ENCODE assay signal across 10 mouse cellular contexts in the genomic region with DNA sequence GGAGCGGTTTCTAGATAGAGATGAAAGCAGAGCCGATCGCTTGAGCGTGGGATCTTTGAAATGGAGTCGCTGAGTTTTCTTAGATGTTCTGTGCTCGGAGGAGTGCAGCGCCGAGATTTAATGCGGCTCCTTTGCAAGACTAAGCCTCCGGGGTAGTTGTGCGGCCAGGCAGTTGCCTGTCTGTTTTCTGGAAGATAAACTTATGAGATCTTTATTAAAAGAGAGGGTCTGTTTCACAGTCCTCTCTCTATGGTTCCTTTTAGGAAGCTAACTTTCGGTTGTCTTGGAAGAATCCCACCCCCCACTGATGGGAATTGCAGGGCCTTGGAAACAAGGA. TPM values are rescaled to one million over a fixed set of nuclear protein-coding genes. Genes with fewer than 3 reads are reported as not detected.
DNase-seq lines count a peak whose midpoint lies in the region; ATAC-seq and TF ChIP-seq lines count a peak whose summit lies in the region.
"Had no signal": no experiment of that assay in that cellular context is flagged by ENCODE, and none has a peak within 500 bp of the region (broad histone marks: within the 10 kb centered on the region; RNA-seq: fewer than 3 reads in every experiment).

No protein-coding gene starts in this region.

- peak overlapping the region; percentile 91 for H3K4me3 ChIP-seq in E14TG2a.4 (replicated peaks; ENCODE audit: low read length)
- H3K4me3 ChIP-seq in forebrain, postnatal 0 days (ENCODE audit: low read depth, low read length): peak overlapping the region; percentile 73
- peak overlapping the region; percentile 58 for H3K4me3 ChIP-seq in liver, embryonic 15.5 days (replicated peaks)

- ATAC-seq in forebrain, postnatal 0 days: no peak
- no peak for ATAC-seq in liver, embryonic 15.5 days (ENCODE audit: insufficient read depth)

- TF ChIP-seq CTCF in E14TG2a.4 (conservative IDR thresholded peaks at IDR 0.05; ENCODE audit: low read length): no peak
- no peak for TF ChIP-seq CTCF in forebrain, postnatal 0 days (IDR thresholded peaks at IDR 0.05; ENCODE audit: low read depth)

- intact Hi-C loops in heart, postnatal 36 days (cut with DNase I): loop anchor here (2.0 to 10.0 kb wide), 4 partner anchors 22 to 594 kb away; no protein-coding TSS in a partner anchor

- H3K27me3 ChIP-seq in E14TG2a.4 (ENCODE audit: insufficient read depth, low read length): peaks cover 22% of the 10 kb centered on the region
- H3K27me3 ChIP-seq in forebrain, postnatal 0 days (ENCODE audit: insufficient read depth, low read length): no peaks in the 10 kb centered on the region
- H3K27me3 ChIP-seq in liver, embryonic 15.5 days: peaks cover 63% of the 10 kb centered on the region

- H3K4me2 ChIP-seq in forebrain, postnatal 0 days (ENCODE audit: low read depth): peak overlapping the region; percentile 95
- H3K4me2 ChIP-seq in liver, embryonic 15.5 days: peak overlapping the region; percentile 58

- DNase-seq in heart, adult 8-10 months (ENCODE audit: low spot score): peak; percentile 11
- no peak for DNase-seq in heart, postnatal 36 days
- no peak for DNase-seq in forebrain, postnatal 0 days
- DNase-seq in ovary, postnatal 10 days (ENCODE audit: low spot score): no peak
- no peak for DNase-seq in natural killer cell, adult 2 months (ENCODE audit: low spot score in 2 of 2)
- no peak for DNase-seq in gastrocnemius, postnatal 10 days
- DNase-seq: B cell, adult 2 months had no signal

- 1% methylated on average over 12 of the region's 12 CpGs for WGBS in forebrain, postnatal 0 days
- WGBS in liver, embryonic 15.5 days (ENCODE audit: insufficient replicate concordance): 2% methylated on average over 12 of the region's 12 CpGs

- no peaks in the 10 kb centered on the region for H3K9me3 ChIP-seq in E14TG2a.4 (ENCODE audit: low read length)
- H3K9me3 ChIP-seq in forebrain, postnatal 0 days (ENCODE audit: low read length): no peaks in the 10 kb centered on the region
- no peaks in the 10 kb centered on the region for H3K9me3 ChIP-seq in liver, embryonic 15.5 days (replicated peaks)

- peak overlapping the region; percentile 6; the same call in 1 of the 2 replicates for H3K27ac ChIP-seq in forebrain, postnatal 0 days (ENCODE audit: low read depth, low read length)
- H3K27ac ChIP-seq in liver, embryonic 15.5 days (replicated peaks): no peak overlapping the region

- peak overlapping the region; percentile 52; the same call in 1 of the 2 replicates for H3K9ac ChIP-seq in forebrain, postnatal 0 days
- peak overlapping the region; percentile 22 for H3K9ac ChIP-seq in liver, embryonic 15.5 days

- H3K36me3 ChIP-seq in E14TG2a.4 (ENCODE audit: insufficient read depth, low read length): peaks cover 30% of the 10 kb centered on the region
- no peaks in the 10 kb centered on the region for H3K36me3 ChIP-seq in forebrain, postnatal 0 days (ENCODE audit: insufficient read depth)
- no peaks in the 10 kb centered on the region for H3K36me3 ChIP-seq in liver, embryonic 15.5 days (replicated peaks)

- H3K4me1 ChIP-seq in E14TG2a.4 (replicated peaks; ENCODE audit: low read depth, low read length): peaks cover 66% of the 10 kb centered on the region
- no peaks in the 10 kb centered on the region for H3K4me1 ChIP-seq in forebrain, postnatal 0 days (ENCODE audit: insufficient read depth)
- no peaks in the 10 kb centered on the region for H3K4me1 ChIP-seq in liver, embryonic 15.5 days (replicated peaks)

RNA-seq across cellular contexts. Expression of a gene that starts 3.4 kb away (rescaled TPM):
- total RNA-seq in heart, adult 8-10 months (2022): 10 to 100 TPM; 14.4 to 18.3 (median 16.4) TPM
- 10 to 100 TPM; 14.9 to 19.2 TPM for total RNA-seq in heart, postnatal 36 days (2021)
- total RNA-seq in forebrain, postnatal 0 days (2014; rRNA removed): 47.0 and 66.7 TPM in 2 replicates
- 6.4 and 8.0 TPM in 2 replicates for polyA plus RNA-seq in forebrain, postnatal 0 days (2015; fragmentation: Nextera tagmentation; extraction: Ambion mirVana)
- polyA plus RNA-seq in liver, embryonic 15.5 days (2015; fragmentation: Nextera tagmentation; extraction: Ambion mirVana): 0.91 and 1.2 TPM in 2 replicates
- 10 to 100 TPM; 17.8 to 30.4 TPM for total RNA-seq in gastrocnemius, postnatal 10 days (2021)
- total RNA-seq: megakaryocyte progenitor cell, adult 5-6 weeks had no signal
